Mouse (Mus musculus): ENCODE data around the gene Gm5148.

DNA sequence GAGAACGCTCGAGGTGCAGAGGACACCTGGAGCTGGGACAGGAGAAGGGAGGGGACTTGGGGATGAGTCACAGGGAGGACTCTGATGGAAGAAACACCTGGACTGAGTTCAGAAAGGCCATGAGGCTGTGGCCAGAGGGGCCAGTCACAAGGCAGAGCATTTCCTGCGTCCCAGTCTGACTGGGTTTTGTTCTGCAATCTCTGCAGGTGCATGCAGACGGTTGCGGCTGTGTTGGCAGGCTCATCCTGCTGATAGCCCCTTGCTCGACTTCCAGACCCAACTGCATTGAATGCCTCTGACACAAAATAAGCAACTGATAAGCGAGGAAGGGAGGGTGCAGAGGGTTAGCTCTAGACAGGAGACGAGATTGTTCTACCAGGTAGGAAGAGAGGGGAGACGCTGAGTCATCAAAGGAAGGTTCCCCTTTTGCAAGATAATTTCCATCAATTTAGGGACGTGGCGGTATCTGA is 49.2 kb downstream of the Gm5148 start:
- no peak for TF ChIP-seq CTCF (IDR thresholded peaks at IDR 0.05; ENCODE audit: low read depth, low read length)
- TF ChIP-seq POLR2A (IDR thresholded peaks at IDR 0.05; ENCODE audit: extremely low read depth, insufficient read depth, low read length): no peak

Measured in liver, adult 2 months (tissue).